ENCODE assay signal across 9 mouse cellular contexts in genomic region chr8:128272866-128273344, GRCm38 (mm10).
DNase-seq lines count a peak whose midpoint lies in the region; ATAC-seq and TF ChIP-seq lines count a peak whose summit lies in the region.
"Had no signal": no experiment of that assay in that cellular context is flagged by ENCODE, and none has a peak within 500 bp of the region (broad histone marks: within the 10 kb centered on the region; RNA-seq: fewer than 3 reads in every experiment).

No protein-coding gene starts in this region.

- no peak overlapping the region for H3ac ChIP-seq in myocyte (ENCODE audit: control insufficient read depth, insufficient read length)

- H3K4me3 ChIP-seq in myocyte: no peak overlapping the region
- H3K4me3 ChIP-seq: embryonic facial prominence, embryonic 13.5 days had no signal

- no peak for ATAC-seq in cerebellum, adult (ENCODE audit: insufficient number of reproducible peaks, low FRiP score, low TSS enrichment)
- no peak for ATAC-seq in erythroblast, adult 5-6 weeks (replicated peaks; ENCODE audit: low FRiP score, poor library complexity, severe bottlenecking)

- H3K4me2 ChIP-seq in myocyte (ENCODE audit: low read depth): peak overlapping the region; percentile 63
- H3K4me2 ChIP-seq: embryonic facial prominence, embryonic 13.5 days had no signal

- no peaks in the 10 kb centered on the region for H3K36me3 ChIP-seq in myocyte (ENCODE audit: control insufficient read depth, insufficient read depth)
- H3K36me3 ChIP-seq: embryonic facial prominence, embryonic 13.5 days had no signal

- DNase-seq in cerebellum, postnatal 10 days: peak; percentile 72 to 83
- peak; percentile 22 for DNase-seq in urinary bladder, adult 2 months (ENCODE audit: low spot score)
- no peak for DNase-seq in urinary bladder, postnatal 10 days (ENCODE audit: low spot score)
- peak; percentile 62 to 67 for DNase-seq in heart, adult 18-20 months
- peak; percentile 16 to 38 for DNase-seq in kidney, postnatal 25 days

- no peaks in the 10 kb centered on the region for H3K27me3 ChIP-seq in myocyte (ENCODE audit: control insufficient read depth, insufficient read depth, insufficient read length)
- H3K27me3 ChIP-seq: embryonic facial prominence, embryonic 13.5 days had no signal

- no peaks in the 10 kb centered on the region for H3K79me2 ChIP-seq in myocyte (ENCODE audit: control insufficient read depth, insufficient read depth)

- TF ChIP-seq POLR2A in myocyte (IDR thresholded peaks at IDR 0.05; ENCODE audit: insufficient read length, low read depth): peak; percentile 23

TF ChIP-seq in myocyte, 11 proteins besides CTCF, POLR2A, EP300 and RAD21:
- TF ChIP-seq MYOD1 (IDR thresholded peaks at IDR 0.05; ENCODE audit: control insufficient read depth in 1 of 3, insufficient read length in 2 of 3, low read depth in 2 of 3) (peak; percentile 23 to 92 (median 90)), E2F4 (IDR thresholded peaks at IDR 0.05; ENCODE audit: insufficient read depth) (no peak), MYOG (IDR thresholded peaks at IDR 0.05; ENCODE audit: control insufficient read depth in 1 of 3, insufficient read depth in 1 of 3, insufficient read length in 2 of 3, low read depth in 2 of 3) (peak; percentile 29 to 76 (median 32)), TCF12 (IDR thresholded peaks at IDR 0.05; ENCODE audit: insufficient read depth, poor library complexity, severe bottlenecking) (peak; percentile 40)
